ENCODE assay signal across 10 mouse cellular contexts in the genomic region with DNA sequence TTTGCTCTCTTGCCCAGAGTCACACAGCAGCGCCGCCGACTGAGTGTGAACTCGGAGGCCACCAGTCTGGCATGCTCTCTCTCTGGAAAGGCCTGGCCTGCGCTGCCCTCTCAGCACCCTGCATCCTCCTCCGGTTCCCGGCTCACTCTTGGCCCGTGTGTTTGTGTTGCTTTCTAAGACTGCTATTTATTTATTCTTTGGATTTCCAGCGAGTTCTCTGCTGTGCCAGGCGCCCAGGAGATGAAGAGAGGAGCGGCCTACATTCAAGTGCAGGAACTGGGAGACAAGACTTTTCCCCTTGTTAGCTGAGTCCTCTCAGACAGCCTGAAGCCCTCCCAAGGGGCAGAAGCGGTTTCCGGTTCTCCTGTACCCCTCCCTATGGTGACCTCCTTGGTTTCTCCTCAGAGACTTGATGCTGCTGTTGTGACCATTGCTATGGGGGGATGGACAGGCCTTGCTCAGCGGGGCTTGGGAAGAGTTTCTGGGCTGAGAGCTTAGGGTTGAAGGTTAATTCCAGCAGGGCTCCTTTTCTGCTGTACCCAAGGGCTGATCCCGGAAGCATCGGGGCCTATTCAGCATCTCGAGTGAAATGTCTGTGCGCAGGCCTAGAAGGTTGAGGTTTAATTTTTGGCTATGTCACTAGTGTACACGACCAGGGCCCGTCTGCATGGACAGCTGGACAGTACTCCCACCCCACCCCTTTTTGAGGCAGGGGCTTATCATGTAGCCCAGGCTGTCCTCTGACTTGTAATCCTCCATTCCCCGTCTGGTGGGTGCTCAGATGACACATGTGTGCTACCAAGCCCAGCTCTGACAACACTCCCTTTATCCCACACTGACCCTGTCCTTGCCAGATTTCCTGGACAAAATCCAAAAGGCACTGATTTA. TPM values are rescaled to one million over a fixed set of nuclear protein-coding genes. Genes with fewer than 3 reads are reported as not detected.
A peak's percentile ranks its signal among the peaks of the same experiment; 100 is the strongest.
DNase-seq lines count a peak whose midpoint lies in the region; TF ChIP-seq lines count a peak whose summit lies in the region.
"Had no signal": no experiment of that assay in that cellular context is flagged by ENCODE, and none has a peak within 500 bp of the region (broad histone marks: within the 10 kb centered on the region; RNA-seq: fewer than 3 reads in every experiment).

No protein-coding gene starts in this region.

- 57% methylated on average over 21 of the region's 21 CpGs for WGBS in heart, adult 2 months
- WGBS in limb, embryonic 10.5 days: 39% methylated on average over 21 of the region's 21 CpGs

- no peak for TF ChIP-seq POLR2A in heart, adult 2 months (IDR thresholded peaks at IDR 0.05; ENCODE audit: insufficient read depth, low read depth, low read length)

- peaks cover 63% of the 10 kb centered on the region for H3K4me1 ChIP-seq in E14TG2a.4 (replicated peaks; ENCODE audit: low read depth, low read length)
- peaks cover 7% of the 10 kb centered on the region for H3K4me1 ChIP-seq in heart, adult 2 months (ENCODE audit: control insufficient read depth, insufficient read depth, low read length)
- H3K4me1 ChIP-seq in limb, embryonic 10.5 days: peaks cover 62% of the 10 kb centered on the region

- no peaks in the 10 kb centered on the region for H3K9me3 ChIP-seq in E14TG2a.4 (ENCODE audit: low read length)
- no peaks in the 10 kb centered on the region for H3K9me3 ChIP-seq in limb, embryonic 10.5 days (replicated peaks)

- TF ChIP-seq EP300 in heart, adult 2 months (IDR thresholded peaks at IDR 0.05; ENCODE audit: insufficient read depth, low read depth, low read length): no peak

- TF ChIP-seq CTCF in E14TG2a.4 (conservative IDR thresholded peaks at IDR 0.05; ENCODE audit: low read length): no peak
- TF ChIP-seq CTCF in heart, adult 2 months (IDR thresholded peaks at IDR 0.05): no peak

- no peaks in the 10 kb centered on the region for H3K79me2 ChIP-seq in heart, adult 2 months (replicated peaks; ENCODE audit: control insufficient read depth, insufficient read depth, low read length)

- intact Hi-C loops in heart, adult 2 months (cut with DNase I): loop anchor here (5.0 kb wide), 1 partner anchor 413 kb away; no protein-coding TSS in a partner anchor

- H3K27ac ChIP-seq in heart, adult 2 months: peak overlapping the region; percentile 72
- peak overlapping the region; percentile 91 for H3K27ac ChIP-seq in limb, embryonic 10.5 days

- H3K27me3 ChIP-seq in E14TG2a.4 (ENCODE audit: insufficient read depth, low read length): peaks cover 50% of the 10 kb centered on the region
- no peaks in the 10 kb centered on the region for H3K27me3 ChIP-seq in heart, adult 2 months (ENCODE audit: control insufficient read depth, insufficient read depth, low read length)
- H3K27me3 ChIP-seq in limb, embryonic 10.5 days (ENCODE audit: low read depth, poor library complexity, severe bottlenecking): no peaks in the 10 kb centered on the region; the same call in 1 of the 2 replicates

- H3K4me3 ChIP-seq in E14TG2a.4 (replicated peaks; ENCODE audit: low read length): peak overlapping the region; percentile 46
- no peak overlapping the region for H3K4me3 ChIP-seq in heart, adult 2 months
- H3K4me3 ChIP-seq in limb, embryonic 10.5 days: peak overlapping the region; percentile 42

- no peak overlapping the region for H3K9ac ChIP-seq in heart, adult 2 months (ENCODE audit: low read depth, low read length)

- no peaks in the 10 kb centered on the region for H3K36me3 ChIP-seq in E14TG2a.4 (ENCODE audit: insufficient read depth, low read length)
- no peaks in the 10 kb centered on the region for H3K36me3 ChIP-seq in heart, adult 2 months (ENCODE audit: control insufficient read depth, insufficient read depth, low read length)
- no peaks in the 10 kb centered on the region for H3K36me3 ChIP-seq in limb, embryonic 10.5 days

- peak; percentile 57 to 58 for DNase-seq in cerebellum, postnatal 10 days
- DNase-seq in cerebellum, adult 11 months: no peak
- peak; percentile 59 to 62 for DNase-seq in heart, adult 2 months
- DNase-seq in limb, embryonic 10.5 days (ENCODE audit: low spot score): no peak
- no peak for DNase-seq in ovary, adult 18-20 months (ENCODE audit: low spot score)
- no peak for DNase-seq in layer of hippocampus, adult 9-11 months
- DNase-seq in urinary bladder, postnatal 10 days (ENCODE audit: low spot score): no peak

RNA-seq across cellular contexts. Expression of a gene that starts 8.9 kb away (rescaled TPM):
- total RNA-seq in heart, adult 2 months (2021): 1 to 10 TPM; 1.1 to 1.3 TPM
- polyA plus RNA-seq in heart, adult 2 months (2012; rRNA removed): 0.76 and 1.1 TPM in 2 replicates
- 0.16 and 0.25 TPM in 2 replicates for polyA plus RNA-seq in limb, embryonic 10.5 days (2016; fragmentation: Nextera tagmentation; extraction: Ambion mirVana)

RNA-seq across cellular contexts. Expression of a gene that starts 9.6 kb away (rescaled TPM):
- total RNA-seq in heart, adult 2 months (2021): 10 to 100 TPM; 42.5 to 50.3 TPM
- polyA plus RNA-seq in heart, adult 2 months (2012; rRNA removed): 55.0 and 66.1 TPM in 2 replicates
- polyA plus RNA-seq in limb, embryonic 10.5 days (2016; fragmentation: Nextera tagmentation; extraction: Ambion mirVana): 2.7 and 5.8 TPM in 2 replicates

RNA-seq across cellular contexts. Expression of a gene that starts 17.6 kb away (rescaled TPM):
- 10 to 100 TPM; 10.8 to 11.2 TPM for total RNA-seq in heart, adult 2 months (2021)
- 19.2 and 22.3 TPM in 2 replicates for polyA plus RNA-seq in heart, adult 2 months (2012; rRNA removed)
- 4.4 and 5.2 TPM in 2 replicates for polyA plus RNA-seq in limb, embryonic 10.5 days (2016; fragmentation: Nextera tagmentation; extraction: Ambion mirVana)

RNA-seq across cellular contexts. Expression of a gene that starts 58.2 kb away (rescaled TPM):
- total RNA-seq in heart, adult 2 months (2021): not detected
- polyA plus RNA-seq in heart, adult 2 months (2012; rRNA removed): not detected in 2 replicates
- not detected in 2 replicates for polyA plus RNA-seq in limb, embryonic 10.5 days (2016; fragmentation: Nextera tagmentation; extraction: Ambion mirVana)
- total RNA-seq: heart, postnatal 10 days had no signal
- polyA plus RNA-seq: C2C12 had no signal

Comparison
In these comparisons a context has a peak if more than half of its experiments do, and no peak if none do; other contexts are left out.
1. DNase-seq: peak in cerebellum, postnatal 10 days (2 of 2) and heart, adult 2 months (2 of 2); none in cerebellum, adult 11 months (single experiment), limb, embryonic 10.5 days (single experiment), ovary, adult 18-20 months (single experiment), layer of hippocampus, adult 9-11 months (single experiment) and urinary bladder, postnatal 10 days (single experiment).